9 mouse cellular contexts compared by ENCODE assay signal in genomic region chr7:142460636-142461077, GRCm38 (mm10). TPM values are rescaled to one million over a fixed set of nuclear protein-coding genes. Genes with fewer than 3 reads are reported as not detected.
DNase-seq lines count a peak whose midpoint lies in the region.
"Had no signal": no experiment of that assay in that cellular context is flagged by ENCODE, and none has a peak within 500 bp of the region (broad histone marks: within the 10 kb centered on the region; RNA-seq: fewer than 3 reads in every experiment).

Gene Lsp1, plus strand, starts transcription at chr7:142460809.

- peak within 1 kb of the TSS; percentile 81 for H3K4me3 ChIP-seq in megakaryocyte, embryonic 14.5 days (replicated peaks)
- H3K4me3 ChIP-seq: erythroblast, embryonic 14.5 days had no signal

- H3K9me3 ChIP-seq in megakaryocyte, embryonic 14.5 days: no peaks in the 10 kb centered on the region

- H3K36me3 ChIP-seq in megakaryocyte, embryonic 14.5 days (replicated peaks; ENCODE audit: low read length): no peaks in the 10 kb centered on the region

- H3K4me1 ChIP-seq in megakaryocyte, embryonic 14.5 days: peaks cover 64% of the 10 kb centered on the region

- DNase-seq in adrenal gland, adult 18-20 months (ENCODE audit: low spot score in 2 of 2): no peak
- DNase-seq in adrenal gland, adult (ENCODE audit: inconsistent age in 2 of 2, low spot score in 1 of 2): no peak
- DNase-seq in thymus, adult 18-20 months: peak; percentile 23 to 49
- no peak for DNase-seq in thymus, postnatal 10 days (ENCODE audit: low spot score in 2 of 2)
- DNase-seq in heart, postnatal 14 days: no peak
- no peak for DNase-seq in cerebellum, postnatal 4 days (ENCODE audit: low spot score in 2 of 2)
- no peak for DNase-seq in urinary bladder, postnatal 36 days (ENCODE audit: low spot score in 2 of 2)

- H3K27me3 ChIP-seq in megakaryocyte, embryonic 14.5 days (replicated peaks): peaks cover 51% of the 10 kb centered on the region

- intact Hi-C loops in heart, postnatal 14 days (cut with DNase I): no loop called here

RNA-seq across cellular contexts. Expression of gene Lsp1, which starts in this region (rescaled TPM):
- total RNA-seq in adrenal gland, adult 18-20 months (2021): 10 to 100 TPM; 17.0 to 24.2 TPM
- 10 to 100 TPM; 63.5 to 77.2 TPM for total RNA-seq in heart, postnatal 14 days (2021)
- 10.1 and 33.2 TPM in 2 replicates for polyA plus RNA-seq in megakaryocyte, embryonic 14.5 days (2012; ENCODE audit: insufficient read depth, low replicate concordance)

Comparison
In these comparisons a context has a peak if more than half of its experiments do, and no peak if none do; other contexts are left out.
1. DNase-seq: peak in thymus, adult 18-20 months (2 of 2); none in adrenal gland, adult 18-20 months (0 of 2), adrenal gland, adult (0 of 2), thymus, postnatal 10 days (0 of 2), heart, postnatal 14 days (0 of 2), cerebellum, postnatal 4 days (0 of 2) and urinary bladder, postnatal 36 days (0 of 2).